ENCODE assay signal across 8 mouse cellular contexts in genomic region chr15:5107686-5108654, GRCm38 (mm10). TPM values are rescaled to one million over a fixed set of nuclear protein-coding genes. Genes with fewer than 3 reads are reported as not detected.
DNase-seq lines count a peak whose midpoint lies in the region; ATAC-seq and TF ChIP-seq lines count a peak whose summit lies in the region.

Gene Card6 (minus strand): TSS chr15:5108539.

- peak within 1 kb of the TSS; percentile 69 for H3K9ac ChIP-seq in ES-Bruce4 (ENCODE audit: low read depth, poor library complexity, severe bottlenecking)
- peak within 1 kb of the TSS; percentile 57 for H3K9ac ChIP-seq in heart, embryonic 16.5 days (ENCODE audit: low read length)
- H3K9ac ChIP-seq in forebrain, embryonic 14.5 days (ENCODE audit: low read length), result no peak within 1 kb of the TSS

- TF ChIP-seq EP300 in ES-Bruce4 (IDR thresholded peaks at IDR 0.05; ENCODE audit: insufficient read depth, low read depth, low read length), result no peak

- H3K4me2 ChIP-seq in heart, embryonic 16.5 days (ENCODE audit: low read depth, low read length), result peak within 1 kb of the TSS; percentile 57
- H3K4me2 ChIP-seq in forebrain, embryonic 14.5 days (ENCODE audit: low read length), result no peak within 1 kb of the TSS

- WGBS in heart, embryonic 16.5 days, result 36% methylated on average over 21 of the region's 21 CpGs
- WGBS in forebrain, embryonic 14.5 days, result 74% methylated on average over 21 of the region's 21 CpGs

- no peaks in the 10 kb centered on the region for H3K9me3 ChIP-seq in ES-Bruce4 (replicated peaks; ENCODE audit: control insufficient read depth, insufficient read depth, low read length, poor library complexity, severe bottlenecking)
- H3K9me3 ChIP-seq in heart, embryonic 16.5 days (replicated peaks; ENCODE audit: control insufficient read depth, low read length), result no peaks in the 10 kb centered on the region
- no peaks in the 10 kb centered on the region for H3K9me3 ChIP-seq in forebrain, embryonic 14.5 days (replicated peaks; ENCODE audit: control insufficient read depth, low read length)

- no peak within 1 kb of the TSS for H3K4me3 ChIP-seq in ES-Bruce4 (ENCODE audit: low read depth, low read length)
- H3K4me3 ChIP-seq in heart, embryonic 16.5 days (ENCODE audit: low read length), result peak within 1 kb of the TSS; percentile 52
- H3K4me3 ChIP-seq in forebrain, embryonic 14.5 days (ENCODE audit: low read depth, low read length), result no peak within 1 kb of the TSS

- H3K27ac ChIP-seq in ES-Bruce4 (ENCODE audit: insufficient read depth, low read length), result no peak within 1 kb of the TSS
- peak within 1 kb of the TSS; percentile 63 for H3K27ac ChIP-seq in heart, embryonic 16.5 days (ENCODE audit: low read length)
- no peak within 1 kb of the TSS for H3K27ac ChIP-seq in forebrain, embryonic 14.5 days (ENCODE audit: low read depth, low read length)

- ATAC-seq in heart, embryonic 16.5 days (replicated peaks; ENCODE audit: extremely low read depth, insufficient read depth, low FRiP score), result no peak; the same call in 1 of the 2 replicates
- no peak for ATAC-seq in forebrain, embryonic 14.5 days

- DNase-seq in adrenal gland, adult 8-10 months, result no peak
- no peak for DNase-seq in adrenal gland, adult 18-20 months (ENCODE audit: low spot score in 2 of 2)
- peak; percentile 41 to 76 for DNase-seq in layer of hippocampus, postnatal 14 days (ENCODE audit: low spot score in 2 of 2)
- peak; percentile 71 to 74 for DNase-seq in natural killer cell, adult 2 months (ENCODE audit: low spot score in 2 of 2)
- DNase-seq in urinary bladder, postnatal 10 days (ENCODE audit: low spot score), result no peak
- DNase-seq in forebrain, embryonic 14.5 days (ENCODE audit: low spot score), result no peak

- H3K27me3 ChIP-seq in ES-Bruce4 (ENCODE audit: control insufficient read depth, insufficient read depth, low read length, poor library complexity, severe bottlenecking), result no peaks in the 10 kb centered on the region
- no peaks in the 10 kb centered on the region for H3K27me3 ChIP-seq in heart, embryonic 16.5 days (ENCODE audit: control insufficient read depth, insufficient read depth, low read length)
- no peaks in the 10 kb centered on the region for H3K27me3 ChIP-seq in forebrain, embryonic 14.5 days (replicated peaks; ENCODE audit: control insufficient read depth, insufficient read depth, low read length)

- no peak for TF ChIP-seq CTCF in ES-Bruce4 (IDR thresholded peaks at IDR 0.05; ENCODE audit: low read depth, low read length)

- TF ChIP-seq POLR2A in ES-Bruce4 (IDR thresholded peaks at IDR 0.05; ENCODE audit: insufficient read depth, low read length), result no peak

- no peaks in the 10 kb centered on the region for H3K36me3 ChIP-seq in ES-Bruce4 (ENCODE audit: control insufficient read depth, insufficient read depth, low read length, poor library complexity, severe bottlenecking)
- peaks cover 2% of the 10 kb centered on the region; the same call in 1 of the 2 replicates for H3K36me3 ChIP-seq in heart, embryonic 16.5 days (ENCODE audit: control insufficient read depth, insufficient read depth)
- no peaks in the 10 kb centered on the region for H3K36me3 ChIP-seq in forebrain, embryonic 14.5 days (ENCODE audit: control insufficient read depth, insufficient read depth, low read length)

- no peaks in the 10 kb centered on the region for H3K4me1 ChIP-seq in ES-Bruce4 (ENCODE audit: control insufficient read depth, insufficient read depth, low read length)
- H3K4me1 ChIP-seq in heart, embryonic 16.5 days (ENCODE audit: control insufficient read depth, insufficient read depth, low read length), result no peaks in the 10 kb centered on the region
- H3K4me1 ChIP-seq in forebrain, embryonic 14.5 days (ENCODE audit: control insufficient read depth, insufficient read depth, low read length), result no peaks in the 10 kb centered on the region

RNA-seq across cellular contexts. Expression of gene Card6, which starts in this region (rescaled TPM):
- total RNA-seq in adrenal gland, adult 8-10 months (2022), result 10 to 100 TPM in 3 of 4 experiments, 1 to 10 TPM in 1; 9.5 to 12.0 (median 10.8) TPM
- 1 to 10 TPM; 6.6 to 6.7 TPM for total RNA-seq in adrenal gland, adult 18-20 months (2021)
- 0.67 and 0.82 TPM in 2 replicates for polyA plus RNA-seq in ES-Bruce4 (2011; ENCODE audit: insufficient read depth, insufficient read length, low read depth, missing spikeins)
- 1.6 and 1.9 TPM in 2 replicates for polyA plus RNA-seq in heart, embryonic 16.5 days (2015; fragmentation: Nextera tagmentation; extraction: Ambion mirVana)
- total RNA-seq in layer of hippocampus, postnatal 14 days (2021), result 1 to 10 TPM; 2.0 to 3.7 TPM
- 0.72 and 0.85 TPM in 2 replicates for polyA plus RNA-seq in forebrain, embryonic 14.5 days (2014; fragmentation: Nextera tagmentation; extraction: Ambion mirVana)

Comparison
In these comparisons a context has a peak if more than half of its experiments do, and no peak if none do; other contexts are left out.
1. DNase-seq: peak in layer of hippocampus, postnatal 14 days (2 of 2) and natural killer cell, adult 2 months (2 of 2); none in adrenal gland, adult 8-10 months (single experiment), adrenal gland, adult 18-20 months (0 of 2), urinary bladder, postnatal 10 days (single experiment) and forebrain, embryonic 14.5 days (single experiment).